Mouse (Mus musculus) CD4-positive, CD25-positive, alpha-beta regulatory T cell, adult 4 months (primary cell): Measurements from ENCODE around the gene Ybx3. TPM values are rescaled to one million over a fixed set of nuclear protein-coding genes. Genes with fewer than 3 reads are reported as not detected.

Source experiments
- ATAC-seq: one replicate; pipeline ENCODE4 v1.8.0; 2017
- polyA plus RNA-seq, 2 experiments: library from polyadenylated mRNA; unstranded; fragments of 100-300 nt; shearing (Covaris generic); gene quantifications; one replicate each; pipeline ENCODE4 v1.2.1; 2017

Gene Ybx3
- polyA plus RNA-seq, 2 experiments from 2014 or later, result 18.0 to 21.9 TPM

DNA sequence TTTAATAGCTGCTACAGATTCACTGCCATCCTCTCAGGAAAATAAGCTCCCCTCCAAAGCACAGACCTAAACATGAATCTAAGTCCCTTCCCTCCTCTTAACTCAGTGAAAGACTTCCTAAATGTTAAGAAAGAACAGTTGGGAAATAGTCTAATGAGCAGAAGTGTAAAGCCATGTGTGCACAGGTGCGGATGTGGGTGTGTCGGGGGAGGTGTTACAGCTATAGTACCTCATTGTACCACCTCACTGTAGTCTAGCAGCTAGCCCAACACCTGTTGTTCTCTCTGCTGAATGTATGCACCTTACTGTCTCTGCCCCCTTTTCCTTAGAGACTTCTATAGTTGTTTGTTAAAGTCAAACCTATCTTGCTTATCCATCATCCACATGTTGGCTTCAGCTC is 61.2 kb downstream of the Ybx3 start:
- ATAC-seq, result no peak

DNA sequence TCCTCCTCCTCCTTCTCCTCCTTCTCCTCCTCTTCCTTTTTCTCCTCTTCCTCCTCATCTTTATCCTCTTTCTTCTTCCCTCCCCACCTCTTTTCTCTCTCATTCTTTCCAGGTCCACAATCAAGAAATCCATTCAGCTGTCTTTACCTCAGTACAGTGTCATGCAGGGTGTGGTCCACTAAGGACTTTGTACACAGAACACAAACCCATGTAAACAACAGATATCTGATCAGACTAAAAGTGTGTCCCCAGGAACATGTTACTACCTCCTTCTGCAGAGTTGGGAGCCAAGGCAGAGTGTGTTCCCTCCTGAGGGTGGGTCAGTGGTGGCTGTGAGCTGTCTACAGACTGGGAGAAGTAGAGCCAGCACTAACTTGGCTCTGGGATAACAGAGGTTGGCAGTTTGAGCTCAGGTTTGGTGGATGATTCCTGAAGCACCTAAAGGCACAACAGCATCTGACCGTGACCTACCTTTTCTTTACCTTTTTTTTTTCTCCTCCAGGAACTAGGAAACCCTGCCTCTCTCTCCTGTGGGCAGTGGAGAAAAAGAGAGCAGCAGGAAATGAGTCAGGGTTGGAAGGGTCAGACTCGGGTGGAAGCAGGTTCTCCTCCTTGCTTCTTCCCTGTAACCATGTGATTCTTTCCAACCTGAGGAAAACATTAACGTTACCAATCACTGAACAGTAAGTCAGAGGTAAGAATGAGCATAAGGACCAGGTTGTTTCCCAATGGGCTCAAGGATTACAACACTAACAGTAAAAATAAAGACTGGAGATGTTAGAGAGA is 66.2 kb downstream of the Ybx3 start:
- ATAC-seq, result no peak

DNA sequence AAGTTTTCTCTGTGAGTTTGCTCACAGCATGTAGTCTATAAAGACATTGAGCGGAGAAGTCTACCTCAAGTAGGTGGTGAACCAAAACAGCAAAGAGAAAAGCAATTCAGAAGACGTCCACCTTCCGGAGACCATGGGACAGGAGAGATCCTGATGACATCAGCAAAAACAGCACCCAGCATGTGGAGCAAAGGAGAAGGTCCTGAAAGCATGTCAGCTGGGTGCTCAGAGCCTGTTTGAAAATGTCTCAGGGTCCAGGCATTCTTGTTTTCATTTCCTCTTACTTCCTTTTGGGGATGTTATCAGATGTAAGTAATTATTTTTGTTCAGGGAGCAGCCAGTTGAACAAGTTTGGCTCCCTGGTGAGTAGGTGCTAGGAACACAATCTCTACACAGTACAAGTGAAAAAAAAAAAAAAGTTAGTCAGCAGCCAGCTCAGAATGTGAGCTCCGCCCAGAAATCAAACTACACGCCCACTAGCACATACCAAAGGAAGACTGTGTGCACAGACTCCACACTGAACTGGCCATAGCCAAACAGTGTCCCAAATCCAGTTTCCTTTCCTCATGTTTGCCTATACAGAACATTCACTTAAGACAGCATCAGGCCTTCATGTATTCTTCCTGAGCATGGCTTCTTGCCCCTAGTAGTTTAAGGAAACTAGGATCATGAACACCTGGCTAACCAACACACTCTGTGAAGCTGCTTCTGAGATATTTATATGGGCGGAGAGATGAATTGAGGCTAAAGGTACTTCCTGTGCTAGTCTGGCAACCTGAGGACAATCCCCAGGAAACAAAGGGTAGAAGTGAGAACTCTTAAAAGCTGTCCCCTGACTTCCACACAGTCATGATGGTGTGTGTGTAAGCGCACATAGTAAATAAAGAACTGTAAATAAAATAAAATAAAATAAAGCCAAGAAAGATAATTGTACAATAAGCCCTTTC is 71.8 kb downstream of the Ybx3 start:
- ATAC-seq, result no peak

Other genes starting within 250 kb of the Ybx3 start
- under 1 TPM in 1 of 2 experiments, not detected in 1; 0.52 TPM for gene Klra2, start 141.1 kb downstream of the Ybx3 start, polyA plus RNA-seq
- 10 to 100 TPM; 17.9 to 25.5 TPM for gene Magohb, start 95.2 kb downstream of the Ybx3 start, polyA plus RNA-seq
- gene Styk1, start 34.9 kb downstream of the Ybx3 start, polyA plus RNA-seq, result not detected
- not detected for gene 5430401F13Rik, start 97.9 kb upstream of the Ybx3 start, polyA plus RNA-seq
- gene Gm6619, start 97.9 kb upstream of the Ybx3 start, polyA plus RNA-seq, result not detected
- not detected for gene Tas2r130, start 242.4 kb upstream of the Ybx3 start, polyA plus RNA-seq